Mouse (Mus musculus) myocyte (in vitro differentiated cells): Measurements from ENCODE around the gene Rhoa. TPM values are rescaled to one million over a fixed set of nuclear protein-coding genes. Genes with fewer than 3 reads are reported as not detected.
A peak's percentile ranks its signal among the peaks of the same experiment; 100 is the strongest.

Experiments used
- H3K27me3 ChIP-seq: one replicate; pipeline ENCODE4 v1.6.1; 2011; ENCODE audit not compliant: control insufficient read depth, insufficient read depth, insufficient read length
- H3K36me3 ChIP-seq: one replicate; pipeline ENCODE4 v1.6.1; 2011; ENCODE audit not compliant: control insufficient read depth, insufficient read depth
- H3K4me2 ChIP-seq: one replicate; pipeline ENCODE4 v1.6.1; 2011; ENCODE audit warnings: low read depth, control low read depth
- H3K4me3 ChIP-seq: one replicate; pipeline ENCODE4 v1.5.1; 2011; ENCODE audit warnings: mild to moderate bottlenecking, control low read depth, moderate library complexity
- H3K79me2 ChIP-seq: one replicate; pipeline ENCODE4 v1.6.1; 2011; ENCODE audit not compliant: control insufficient read depth, insufficient read depth
- H3ac ChIP-seq: one replicate; pipeline ENCODE4 v1.6.1; 2011; ENCODE audit not compliant: control insufficient read depth, insufficient read length
- CEBPB ChIP-seq: IDR thresholded peaks from 2 replicates; pipeline ENCODE4 v1.6.1; 2011; ENCODE audit warnings: mild to moderate bottlenecking, moderate library complexity; ENCODE audit not compliant: poor library complexity, insufficient read depth, severe bottlenecking
- E2F4 ChIP-seq: IDR thresholded peaks from one replicate; pipeline ENCODE4 v1.6.1; 2011; ENCODE audit warnings: mild to moderate bottlenecking, control low read depth, moderate library complexity; ENCODE audit not compliant: insufficient read depth
- MAX ChIP-seq: IDR thresholded peaks from one replicate; pipeline ENCODE4 v1.6.1; 2011; ENCODE audit warnings: low read depth, mild to moderate bottlenecking, control low read depth
- MYOD1 ChIP-seq, 3 experiments: IDR thresholded peaks; one replicate each; pipeline ENCODE4 v1.6.1; 2011; ENCODE audit warnings: control low read depth in 2 of 3, low read depth in 2 of 3, mild to moderate bottlenecking in 2 of 3, moderate library complexity in 1 of 3; ENCODE audit not compliant: insufficient read length in 2 of 3, control insufficient read depth in 1 of 3
- MYOG ChIP-seq, 3 experiments: IDR thresholded peaks; one replicate each; pipeline ENCODE4 v1.6.1; 2011; ENCODE audit warnings: control low read depth in 2 of 3, low read depth in 2 of 3, mild to moderate bottlenecking in 2 of 3; ENCODE audit not compliant: insufficient read length in 2 of 3, control insufficient read depth in 1 of 3, insufficient read depth in 1 of 3
- POLR2A ChIP-seq: IDR thresholded peaks from one replicate; pipeline ENCODE4 v1.6.1; 2011; ENCODE audit warnings: low read depth, mild to moderate bottlenecking, control low read depth, moderate library complexity; ENCODE audit not compliant: insufficient read length
- POLR2AphosphoS2 ChIP-seq: IDR thresholded peaks from one replicate; pipeline ENCODE4 v1.6.1; 2011; ENCODE audit warnings: low read depth, control low read depth; ENCODE audit not compliant: insufficient read length
- REST ChIP-seq: IDR thresholded peaks from one replicate; pipeline ENCODE4 v1.6.1; 2011; ENCODE audit warnings: mild to moderate bottlenecking, control low read depth, moderate library complexity; ENCODE audit not compliant: insufficient read depth, insufficient read length
- SRF ChIP-seq: IDR thresholded peaks from one replicate; pipeline ENCODE4 v1.6.1; 2011; ENCODE audit warnings: low read depth; ENCODE audit not compliant: control insufficient read depth, insufficient read length
- TCF12 ChIP-seq: IDR thresholded peaks from one replicate; pipeline ENCODE4 v1.6.1; 2011; ENCODE audit warnings: mild to moderate bottlenecking, control low read depth; ENCODE audit not compliant: poor library complexity, insufficient read depth, severe bottlenecking
- TCF3 ChIP-seq: IDR thresholded peaks from one replicate; pipeline ENCODE4 v1.6.1; 2011; ENCODE audit warnings: low read depth, control low read depth; ENCODE audit not compliant: insufficient read length
- USF1 ChIP-seq: IDR thresholded peaks from one replicate; pipeline ENCODE4 v1.6.1; 2011; ENCODE audit warnings: low read depth, mild to moderate bottlenecking, control low read depth, moderate library complexity
- polyA plus RNA-seq: library from polyadenylated mRNA; unstranded; fragments of >200 nt; fragmentation: generic; extraction: Trizol; gene quantifications from one replicate; pipeline ENCODE4 v1.2.1, GENCODE M21; 2012; ENCODE audit warnings: missing spikeins

Gene Rhoa
- polyA plus RNA-seq, 1 experiment = 306 TPM

DNA sequence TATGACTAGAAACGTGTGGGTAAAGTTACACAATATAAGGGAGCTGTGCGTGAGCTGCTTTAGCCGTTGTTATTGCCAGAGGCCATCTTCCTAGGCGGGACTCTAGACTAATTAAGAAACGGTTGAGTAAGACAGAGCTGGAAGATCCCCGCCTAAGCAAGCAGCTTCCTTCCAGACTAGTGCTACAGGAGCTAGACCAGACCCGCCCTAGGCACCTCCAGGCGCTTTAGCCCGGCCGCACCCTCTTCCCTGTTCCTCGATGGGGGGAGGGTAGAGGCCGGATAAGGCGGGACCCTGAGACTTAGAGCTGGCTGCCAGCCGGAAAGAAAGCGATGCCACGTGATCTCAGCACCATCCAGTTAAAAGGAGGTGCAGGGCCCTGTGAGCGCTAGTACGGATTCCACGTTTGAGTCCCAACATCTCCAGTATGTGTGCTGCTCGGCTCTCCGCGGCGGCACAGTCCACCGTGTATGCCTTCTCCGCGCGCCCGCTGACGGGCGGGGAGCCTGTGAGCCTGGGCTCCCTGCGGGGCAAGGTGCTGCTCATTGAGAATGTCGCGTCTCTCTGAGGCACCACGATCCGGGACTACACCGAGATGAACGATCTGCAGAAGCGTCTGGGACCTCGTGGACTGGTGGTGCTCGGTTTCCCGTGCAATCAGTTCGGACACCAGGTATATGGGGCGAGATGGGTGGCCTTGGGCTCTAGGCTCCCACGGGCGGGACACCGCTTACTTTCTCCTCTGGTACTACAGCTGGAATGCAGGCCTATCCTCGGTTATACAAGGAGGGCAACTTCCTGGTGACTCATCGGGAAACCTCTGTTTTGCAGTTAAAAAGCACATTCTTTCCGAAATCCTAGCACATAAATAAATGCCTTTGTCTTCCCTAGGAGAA, 33.2 kb downstream of the Rhoa start, which contains the start of gene Gpx1:
TSS of gene Gpx1 (plus strand) at position 18 of the 896 bp plus-strand sequence.
- Histone ChIP-seq H3K27me3 (no peaks in the 10 kb centered on the region), H3K4me2 (peak within 1 kb of the TSS; percentile 94), H3K36me3 (peaks cover 10% of the 10 kb centered on the region), H3K4me3 (peak within 1 kb of the TSS; percentile 56), H3ac (peak within 1 kb of the TSS; percentile 84), H3K79me2 (peaks cover 12% of the 10 kb centered on the region)
- TF ChIP-seq POLR2A (peak; percentile 98), REST (peak; percentile 20), USF1 (peak; percentile 97), POLR2AphosphoS2 (peak; percentile 100), SRF (peak; percentile 50), CEBPB (no peak)

DNA sequence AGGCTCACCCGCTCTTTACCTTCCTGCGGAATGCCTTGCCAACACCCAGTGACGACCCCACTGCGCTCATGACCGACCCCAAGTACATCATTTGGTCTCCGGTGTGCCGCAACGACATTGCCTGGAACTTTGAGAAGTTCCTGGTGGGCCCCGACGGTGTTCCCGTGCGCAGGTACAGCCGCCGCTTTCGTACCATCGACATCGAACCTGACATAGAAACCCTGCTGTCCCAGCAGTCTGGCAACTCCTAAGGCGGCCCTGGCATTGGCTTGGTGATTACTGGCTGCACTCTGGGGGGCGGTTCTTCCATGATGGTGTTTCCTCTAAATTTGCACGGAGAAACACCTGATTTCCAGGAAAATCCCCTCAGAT, 33.9 kb downstream of the Rhoa start:
- Histone ChIP-seq H3K79me2 (peaks cover 12% of the 10 kb centered on the region), H3ac (peak overlapping the region; percentile 84), H3K4me2 (peak overlapping the region; percentile 94), H3K4me3 (peak overlapping the region; percentile 56), H3K27me3 (no peaks in the 10 kb centered on the region), H3K36me3 (peaks cover 7% of the 10 kb centered on the region)
- TF ChIP-seq E2F4 (no peak), CEBPB (no peak), USF1 (no peak), REST (no peak), MYOD1 (IDR thresholded peaks at IDR 0.05; ENCODE audit: control insufficient read depth in 1 of 3, insufficient read length in 2 of 3, low read depth in 2 of 3) (no peak), TCF12 (no peak), MYOG (IDR thresholded peaks at IDR 0.05; ENCODE audit: control insufficient read depth in 1 of 3, insufficient read depth in 1 of 3, insufficient read length in 2 of 3, low read depth in 2 of 3) (no peak), SRF (no peak), POLR2A (no peak), MAX (no peak), TCF3 (no peak), POLR2AphosphoS2 (no peak)

DNA sequence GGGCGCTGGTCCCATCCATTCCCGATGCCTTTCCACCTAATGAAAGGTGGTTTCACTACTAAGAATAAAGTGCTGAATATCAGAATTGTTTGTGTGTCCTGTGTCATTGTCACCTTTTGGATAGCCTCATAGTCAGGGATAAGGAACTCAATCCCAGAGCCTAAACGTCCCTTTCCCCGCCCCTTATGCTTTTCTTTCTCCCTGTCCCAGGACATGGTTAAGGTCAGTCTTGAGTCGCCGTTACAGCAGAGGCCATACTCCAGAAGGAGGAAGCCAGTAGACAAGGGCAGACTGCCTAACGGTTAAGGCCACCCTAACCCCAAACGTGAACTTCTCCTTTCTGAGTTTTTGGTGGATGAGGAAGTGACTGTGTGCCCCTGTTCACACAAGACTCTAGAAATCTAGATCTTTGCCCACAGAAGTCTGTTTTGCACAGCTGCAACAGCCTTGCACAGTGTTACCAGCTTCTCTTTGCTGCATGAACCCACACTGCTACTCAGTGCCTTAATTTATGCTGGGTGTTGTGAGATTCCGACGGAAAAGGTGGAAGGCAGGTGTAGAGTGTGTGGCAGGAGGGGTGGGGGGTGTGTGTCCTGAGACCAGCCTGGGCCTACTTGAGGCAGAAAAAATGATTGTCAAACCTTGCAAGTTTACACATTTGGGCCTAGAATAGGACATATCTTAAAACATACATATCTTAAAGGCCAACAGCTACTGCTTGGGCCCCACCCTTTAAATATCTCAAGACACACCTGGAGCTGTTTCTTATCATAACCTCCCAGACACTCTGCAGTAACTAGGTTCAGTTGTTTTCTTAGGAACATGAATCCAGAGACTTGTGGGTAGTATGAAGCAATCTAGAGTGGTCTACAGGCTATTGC, 34.6 kb downstream of the Rhoa start:
- Histone ChIP-seq H3K4me2 (peak overlapping the region; percentile 94), H3K36me3 (peaks cover under 1% of the 10 kb centered on the region), H3K4me3 (peak overlapping the region; percentile 56), H3K79me2 (peaks cover 12% of the 10 kb centered on the region), H3ac (no peak overlapping the region), H3K27me3 (no peaks in the 10 kb centered on the region)
- no peak for TF ChIP-seq SRF
- no peak for TF ChIP-seq CEBPB
- TF ChIP-seq USF1 = no peak
- no peak for TF ChIP-seq TCF3
- no peak for TF ChIP-seq TCF12
- TF ChIP-seq MYOD1 (IDR thresholded peaks at IDR 0.05; ENCODE audit: control insufficient read depth in 1 of 3, insufficient read length in 2 of 3, low read depth in 2 of 3) = no peak

DNA sequence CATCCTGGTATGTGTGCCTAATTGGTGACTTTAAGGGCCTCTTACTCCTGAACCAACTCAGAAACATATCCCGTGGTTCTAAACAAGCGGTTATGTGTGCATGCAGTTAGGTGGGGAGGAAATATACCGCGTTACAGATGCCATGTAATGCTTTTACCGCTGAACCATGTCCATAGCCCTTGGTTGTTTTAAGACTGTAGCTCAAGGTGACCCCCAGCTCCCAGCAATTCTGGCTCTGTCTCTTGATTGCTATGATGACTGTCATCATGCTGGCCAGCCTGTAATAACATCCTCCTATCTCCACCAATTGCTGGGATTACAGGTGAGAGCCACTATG, 35.2 kb downstream of the Rhoa start:
- peak overlapping the region; percentile 94 for H3K4me2 ChIP-seq
- H3ac ChIP-seq = no peak overlapping the region
- no peak overlapping the region for H3K4me3 ChIP-seq
- peaks cover 12% of the 10 kb centered on the region for H3K79me2 ChIP-seq
- H3K27me3 ChIP-seq = no peaks in the 10 kb centered on the region
- no peaks in the 10 kb centered on the region for H3K36me3 ChIP-seq
- no peak for TF ChIP-seq CEBPB
- no peak for TF ChIP-seq REST
- TF ChIP-seq POLR2AphosphoS2 = peak; percentile 13
- no peak for TF ChIP-seq MYOD1 (IDR thresholded peaks at IDR 0.05; ENCODE audit: control insufficient read depth in 1 of 3, insufficient read length in 2 of 3, low read depth in 2 of 3)

DNA sequence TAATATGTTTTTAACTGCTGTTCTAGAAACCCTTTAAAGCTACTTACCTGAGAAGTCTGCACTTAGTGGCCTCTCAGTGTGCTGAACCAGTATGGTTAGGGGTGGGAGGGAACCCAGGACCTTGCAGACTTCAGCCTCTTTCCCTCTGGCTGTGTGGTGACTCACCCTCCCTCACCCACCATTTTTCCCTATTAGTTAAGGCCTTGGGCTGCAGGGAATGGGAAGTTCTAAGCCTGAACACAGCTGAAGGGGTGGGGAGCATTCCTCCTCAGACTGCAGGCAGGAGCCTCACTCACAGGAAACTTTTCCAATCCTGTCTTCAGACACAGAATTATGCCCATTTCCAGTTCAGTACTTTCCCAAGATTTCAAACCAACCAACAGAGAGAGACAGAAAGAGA, 35.9 kb downstream of the Rhoa start:
- TF ChIP-seq POLR2AphosphoS2 (peak; percentile 17), CEBPB (no peak)
- Histone ChIP-seq H3K27me3 (no peaks in the 10 kb centered on the region), H3K79me2 (peaks cover 12% of the 10 kb centered on the region), H3ac (no peak overlapping the region), H3K4me2 (peak overlapping the region; percentile 94), H3K36me3 (no peaks in the 10 kb centered on the region), H3K4me3 (no peak overlapping the region)
